Mouse (Mus musculus) midbrain, postnatal 0 days (tissue): ENCODE data around the gene Ccdc103. TPM values are rescaled to one million over a fixed set of nuclear protein-coding genes. Genes with fewer than 3 reads are reported as not detected.
A peak's percentile ranks its signal among the peaks of the same experiment; 100 is the strongest.

ENCODE experiments used
- ATAC-seq: fragments of 200-750 bp; cut with Nextera tagmentation; 2 replicates; pipeline ENCODE4 v1.8.0; 2017; ENCODE audit warnings: moderate number of reproducible peaks, mild to moderate bottlenecking, moderate TSS enrichment, moderate library complexity; ENCODE audit not compliant: low FRiP score
- DNase-seq: peaks from one replicate; pipeline ENCODE4 v3.0.0-alpha.2; 2015; ENCODE audit warnings: low spot score
- H3K27ac ChIP-seq: fragments of 300-500 bp; sonication (generic); 2 replicates; pipeline ENCODE4 v1.5.1; 2014; ENCODE audit warnings: low read depth, mild to moderate bottlenecking, low read length, mixed read lengths
- H3K27me3 ChIP-seq: fragments of 300-500 bp; sonication (generic); 2 replicates; pipeline ENCODE4 v1.6.1; 2014; ENCODE audit warnings: low read length, control low read depth, mixed read lengths; ENCODE audit not compliant: insufficient read depth
- H3K36me3 ChIP-seq: fragments of 300-500 bp; sonication (generic); 2 replicates; pipeline ENCODE4 v1.6.1; 2014; ENCODE audit warnings: low read length, control low read depth, mixed read lengths; ENCODE audit not compliant: insufficient read depth
- H3K4me1 ChIP-seq: fragments of 300-500 bp; sonication (generic); 2 replicates; pipeline ENCODE4 v1.6.1; 2014; ENCODE audit warnings: mild to moderate bottlenecking, control low read depth, antibody characterized with exemption, low read length, mixed read lengths; ENCODE audit not compliant: insufficient read depth
- H3K4me2 ChIP-seq: fragments of 300-500 bp; sonication (generic); 2 replicates; pipeline ENCODE4 v1.6.1; 2014; ENCODE audit warnings: low read depth, mild to moderate bottlenecking, low read length, mixed read lengths; ENCODE audit not compliant: poor library complexity, severe bottlenecking
- H3K4me3 ChIP-seq: fragments of 300-500 bp; sonication (generic); 2 replicates; pipeline ENCODE4 v1.5.1; 2014; ENCODE audit warnings: low read depth, mild to moderate bottlenecking, low read length, moderate library complexity
- H3K9ac ChIP-seq: fragments of 300-500 bp; sonication (generic); replicated peaks from 2 replicates; pipeline ENCODE4 v1.6.1; 2014; ENCODE audit warnings: mild to moderate bottlenecking, low read length, moderate library complexity, mixed read lengths; ENCODE audit not compliant: poor library complexity, severe bottlenecking
- H3K9me3 ChIP-seq: fragments of 300-500 bp; sonication (generic); 2 replicates; pipeline ENCODE4 v1.6.1; 2016; ENCODE audit warnings: low read length, control low read depth
- CTCF ChIP-seq: IDR thresholded peaks from 2 replicates; pipeline ENCODE4 v1.5.1; 2016; ENCODE audit warnings: antibody characterized with exemption, mild to moderate bottlenecking
- WGBS: fragments of 180-500 bp; shearing (Covaris S2); extraction: QIAGEN DNeasy Blood & Tissue Kit; methylation state at CpG from one replicate; pipeline ENCODE4 v1.1.7; 2014; 5-methylcytosine and 5-hydroxymethylcytosine counted together
- polyA plus RNA-seq: library from polyadenylated mRNA; unstranded; fragments of >200 nt; fragmentation: Nextera tagmentation; extraction: Ambion mirVana; gene quantifications from 2 replicates; pipeline ENCODE4 v1.2.1, GENCODE M21; 2015
- total RNA-seq: library from RNA; depleted of rRNA; stranded (reverse); fragments of >200 nt; gene quantifications from 2 replicates; pipeline ENCODE4 v1.2.3, GENCODE M21; 2014

Ccdc103 gene
- total and polyA plus RNA-seq, 2 experiments from 2014 or later, result 0.33 to 1.7 TPM

DNA sequence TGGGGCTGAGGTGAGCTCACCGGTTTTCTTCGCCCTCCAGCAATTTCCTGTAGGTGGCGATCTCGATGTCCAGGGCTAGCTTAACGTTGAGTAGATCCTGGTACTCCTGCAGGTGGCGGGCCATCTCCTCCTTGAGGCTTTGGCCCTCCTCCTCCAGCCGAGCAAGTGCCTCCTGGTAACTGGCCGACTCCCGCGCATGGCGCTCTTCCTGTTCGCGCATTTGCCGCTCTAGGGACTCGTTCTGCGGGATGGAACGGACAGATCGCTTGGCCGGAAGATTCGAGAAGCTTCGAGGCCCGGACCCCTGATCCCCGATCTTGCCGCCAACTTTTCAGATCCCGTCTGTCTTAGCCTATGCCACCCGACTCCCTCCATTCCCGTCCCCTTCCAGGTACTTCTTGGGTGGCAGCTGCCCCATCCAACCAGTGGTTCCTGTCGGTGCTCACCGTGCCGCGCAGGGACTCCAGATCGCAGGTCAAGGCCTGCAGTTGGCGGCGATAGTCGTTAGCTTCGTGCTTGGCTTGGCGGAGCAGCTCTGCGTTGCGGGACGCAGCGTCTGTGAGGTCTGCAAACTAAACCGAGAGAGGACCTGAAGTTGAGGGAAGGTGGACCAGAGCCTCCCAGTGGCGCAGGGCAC is 12.1 kb downstream of the Ccdc103 start:
- no peak for ATAC-seq
- peak; percentile 89 for TF ChIP-seq CTCF
- Histone ChIP-seq H3K4me1 (peaks cover 3% of the 10 kb centered on the region; the same call in 1 of the 2 replicates), H3K27ac (no peak overlapping the region), H3K9me3 (no peaks in the 10 kb centered on the region), H3K36me3 (no peaks in the 10 kb centered on the region), H3K4me3 (peak overlapping the region; percentile 25), H3K4me2 (peak overlapping the region; percentile 49), H3K27me3 (peaks cover 22% of the 10 kb centered on the region; the same call in 1 of the 2 replicates), H3K9ac (no peak overlapping the region)
- peak; percentile 81 for DNase-seq
- 5% methylated on average over 43 of the region's 43 CpGs for WGBS

DNA sequence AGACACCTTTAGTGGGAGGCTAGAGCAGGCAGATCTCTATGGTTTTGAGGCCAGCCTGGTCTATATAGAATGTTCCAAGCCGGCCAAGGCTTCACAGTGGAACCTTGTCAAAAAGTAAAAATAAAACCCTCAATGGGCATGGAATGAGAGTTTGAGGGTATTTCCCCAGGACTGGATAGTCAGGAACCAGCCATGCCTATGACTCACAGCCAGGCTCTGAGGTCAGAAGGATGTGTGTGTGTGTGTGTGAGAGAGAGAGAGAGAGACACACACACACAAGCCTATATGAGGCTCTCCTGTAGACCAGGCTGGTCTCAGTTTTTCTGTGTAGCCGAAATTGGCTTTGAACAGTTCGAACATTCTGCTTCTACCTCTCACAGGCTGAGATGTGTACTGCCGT is 13.7 kb downstream of the Ccdc103 start:
- H3K27ac ChIP-seq, result no peak overlapping the region
- H3K9me3 ChIP-seq, result no peaks in the 10 kb centered on the region
- no peaks in the 10 kb centered on the region for H3K36me3 ChIP-seq
- DNase-seq (no peak), ATAC-seq (no peak)
- WGBS, result 93% methylated on average over 4 of the region's 4 CpGs
- H3K27me3 ChIP-seq, result peaks cover 22% of the 10 kb centered on the region; the same call in 1 of the 2 replicates
- no peak overlapping the region for H3K9ac ChIP-seq
- H3K4me1 ChIP-seq, result peaks cover 2% of the 10 kb centered on the region; the same call in 1 of the 2 replicates
- no peak overlapping the region for H3K4me3 ChIP-seq
- TF ChIP-seq CTCF, result no peak
- H3K4me2 ChIP-seq, result no peak overlapping the region

DNA sequence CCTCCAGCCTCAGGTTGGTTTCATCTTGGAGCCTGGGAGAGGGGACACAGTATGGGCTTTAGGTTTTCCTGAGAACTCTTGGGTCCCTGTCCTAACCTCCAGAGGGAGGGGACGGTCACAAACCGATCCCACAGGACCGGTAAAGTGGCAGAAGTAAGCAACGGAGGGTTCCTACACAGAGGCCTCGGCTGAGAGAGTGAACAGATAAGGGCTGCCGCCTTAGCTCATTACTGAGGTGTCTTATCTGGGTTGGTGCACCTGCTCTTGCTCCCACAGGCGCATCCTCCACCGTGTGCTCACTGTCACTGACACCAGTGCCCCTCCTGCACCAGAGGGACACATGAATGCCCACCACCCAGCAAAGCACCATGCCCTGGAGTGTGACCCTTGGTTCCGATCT is 14.8 kb downstream of the Ccdc103 start:
- Histone ChIP-seq H3K4me2 (no peak overlapping the region), H3K9me3 (no peaks in the 10 kb centered on the region), H3K9ac (no peak overlapping the region), H3K4me3 (no peak overlapping the region), H3K4me1 (peaks cover 2% of the 10 kb centered on the region; the same call in 1 of the 2 replicates), H3K36me3 (no peaks in the 10 kb centered on the region), H3K27me3 (peaks cover 22% of the 10 kb centered on the region; the same call in 1 of the 2 replicates), H3K27ac (no peak overlapping the region)
- DNase-seq (no peak), ATAC-seq (no peak)
- no peak for TF ChIP-seq CTCF
- 82% methylated on average over 9 of the region's 9 CpGs for WGBS

DNA sequence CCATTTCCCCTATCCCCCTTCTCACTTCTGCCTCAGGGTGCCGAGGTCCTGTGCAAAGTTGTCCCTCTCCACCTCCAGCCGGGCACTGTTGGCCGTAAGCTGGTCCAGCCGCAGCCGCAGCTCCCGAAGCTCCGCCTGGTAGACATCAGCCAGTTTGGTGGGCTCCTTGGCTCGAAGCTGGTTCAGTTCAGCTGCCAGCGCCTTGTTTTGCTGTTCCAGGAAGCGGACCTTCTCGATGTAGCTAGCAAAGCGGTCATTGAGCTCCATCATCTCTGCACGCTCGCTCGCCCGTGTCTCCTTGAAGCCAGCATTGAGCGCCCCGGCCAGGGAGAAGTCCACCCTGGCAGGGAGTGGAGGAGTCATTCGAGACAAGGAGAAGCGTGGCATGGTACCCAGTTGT is 15.6 kb downstream of the Ccdc103 start:
- ATAC-seq (no peak), DNase-seq (no peak)
- Histone ChIP-seq H3K9me3 (no peaks in the 10 kb centered on the region), H3K36me3 (no peaks in the 10 kb centered on the region), H3K4me2 (no peak overlapping the region), H3K27ac (no peak overlapping the region), H3K27me3 (peaks cover 22% of the 10 kb centered on the region; the same call in 1 of the 2 replicates), H3K4me1 (peaks cover 2% of the 10 kb centered on the region; the same call in 1 of the 2 replicates), H3K9ac (no peak overlapping the region), H3K4me3 (no peak overlapping the region)
- WGBS, result 78% methylated on average over 20 of the region's 20 CpGs
- no peak for TF ChIP-seq CTCF

DNA sequence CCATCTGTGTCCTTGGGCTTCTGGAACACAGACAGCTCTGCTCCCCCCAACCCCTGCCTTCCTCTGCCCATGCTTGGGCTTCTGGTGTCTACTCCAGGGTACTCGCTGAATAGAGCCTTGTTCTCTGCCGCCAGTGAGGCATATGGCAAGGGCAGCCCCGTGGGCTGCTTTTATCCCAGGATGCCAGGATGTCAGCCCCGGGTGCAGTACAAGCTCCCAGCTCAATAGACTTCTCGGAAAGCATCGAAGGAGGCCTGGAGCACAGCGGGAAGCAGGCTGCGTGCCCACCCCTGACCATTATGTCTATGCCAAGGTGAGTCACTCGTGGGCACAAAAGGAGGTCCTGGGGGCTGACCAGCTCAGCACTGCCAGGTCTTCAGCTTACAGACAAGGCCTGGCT is 17.4 kb downstream of the Ccdc103 start:
- no peaks in the 10 kb centered on the region for H3K36me3 ChIP-seq
- 58% methylated on average over 9 of the region's 9 CpGs for WGBS
- H3K9ac ChIP-seq, result no peak overlapping the region

DNA sequence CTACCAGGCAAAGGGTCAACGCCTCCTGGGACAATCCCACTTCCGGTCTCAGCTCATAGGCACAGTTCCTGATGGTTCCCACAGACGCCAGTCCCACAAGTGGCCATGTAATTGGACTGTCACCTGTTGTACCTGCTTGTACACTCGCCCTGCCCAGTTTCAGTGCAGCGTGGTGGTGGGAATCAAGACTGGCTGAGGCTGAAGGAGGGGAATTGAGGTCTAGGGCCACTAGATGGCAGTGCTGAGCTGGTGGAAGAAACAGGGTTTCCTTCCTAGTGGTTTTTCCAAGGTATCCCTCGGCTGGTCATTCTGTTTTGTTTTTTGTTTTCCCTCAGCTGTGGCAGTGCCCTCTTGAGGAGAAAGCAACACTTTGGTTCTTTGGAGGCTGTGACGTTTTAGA is 19.8 kb downstream of the Ccdc103 start, which contains the start of gene Gfap:
TSS of gene Gfap (minus strand) at position 150 of the 400 bp plus-strand sequence.
- Histone ChIP-seq H3K9me3 (no peaks in the 10 kb centered on the region), H3K9ac (no peak within 1 kb of the TSS), H3K36me3 (no peaks in the 10 kb centered on the region), H3K27me3 (no peaks in the 10 kb centered on the region), H3K4me3 (no peak within 1 kb of the TSS), H3K27ac (no peak within 1 kb of the TSS), H3K4me1 (no peaks in the 10 kb centered on the region), H3K4me2 (no peak within 1 kb of the TSS)
- ATAC-seq (peak; percentile 18; the same call in 1 of the 2 replicates), DNase-seq (peak; percentile 92)
- TF ChIP-seq CTCF, result peak; percentile 99
- WGBS, result 10% methylated on average over 7 of the region's 7 CpGs

More for the DNA sequence above, 17.4 kb downstream of the Ccdc103 start:
- H3K27me3 ChIP-seq, result peaks cover 11% of the 10 kb centered on the region; the same call in 1 of the 2 replicates
- no peak overlapping the region for H3K4me2 ChIP-seq
- no peak overlapping the region for H3K4me3 ChIP-seq
- peak; percentile 83 for ATAC-seq
- TF ChIP-seq CTCF, result no peak
- no peaks in the 10 kb centered on the region for H3K4me1 ChIP-seq
- H3K27ac ChIP-seq, result no peak overlapping the region
- H3K9me3 ChIP-seq, result no peaks in the 10 kb centered on the region
- peak; percentile 86 for DNase-seq
